Mouse (Mus musculus) liver (tissue): Measurements from ENCODE around the gene Klc4.

Source experiments
- DNase-seq: peaks from one replicate; pipeline ENCODE4 v3.0.0-alpha.2; 2020; ENCODE audit warnings: mixed read lengths

The Klc4 gene

GRCm38 (mm10) chr17:46645561-46646321 lies at the start of gene Klc4, which contains the start of gene Mrpl2:
TSS of gene Klc4 (minus strand) at chr17:46646022.
TSS of gene Mrpl2 (plus strand) at chr17:46646229.
- peak; percentile 98 for DNase-seq

GRCm38 (mm10) chr17:46694517-46695063 lies 48.8 kb upstream of the Klc4 start:
- DNase-seq: no peak

GRCm38 (mm10) chr17:46691390-46691789 lies 45.6 kb upstream of the Klc4 start:
- no peak for DNase-seq

GRCm38 (mm10) chr17:46690665-46691064 lies 44.8 kb upstream of the Klc4 start:
- peak; percentile 62 for DNase-seq

GRCm38 (mm10) chr17:46685913-46686312 lies 40.1 kb upstream of the Klc4 start:
- DNase-seq: no peak

GRCm38 (mm10) chr17:46682654-46683389 lies 37.0 kb upstream of the Klc4 start:
- DNase-seq: no peak

- DNase-seq: no peak
Observed at GRCm38 (mm10) chr17:46681466-46682118, 35.8 kb upstream of the Klc4 start.

GRCm38 (mm10) chr17:46680760-46681373 lies 35.0 kb upstream of the Klc4 start, which contains the start of gene Klhdc3:
TSS of gene Klhdc3 (minus strand) at chr17:46680914.
- peak; percentile 100 for DNase-seq

GRCm38 (mm10) chr17:46679843-46680759 lies 34.3 kb upstream of the Klc4 start:
- DNase-seq: peak; percentile 55

- no peak for DNase-seq
Observed at GRCm38 (mm10) chr17:46678911-46679310, 33.1 kb upstream of the Klc4 start.

GRCm38 (mm10) chr17:46678416-46678815 lies 32.6 kb upstream of the Klc4 start, which contains the start of gene Mea1:
TSS of gene Mea1 (plus strand) at chr17:46678793.
- no peak for DNase-seq

- DNase-seq: no peak
Observed at GRCm38 (mm10) chr17:46674530-46675283, 28.9 kb upstream of the Klc4 start.

GRCm38 (mm10) chr17:46673850-46674529 lies 28.2 kb upstream of the Klc4 start, which contains the start of gene Rrp36:
TSS of gene Rrp36 (minus strand) at chr17:46674352.
- DNase-seq: peak; percentile 91

GRCm38 (mm10) chr17:46669911-46670310 lies 24.1 kb upstream of the Klc4 start:
- DNase-seq: no peak

GRCm38 (mm10) chr17:46667712-46668111 lies 21.9 kb upstream of the Klc4 start:
- DNase-seq: no peak

- no peak for DNase-seq
Observed at GRCm38 (mm10) chr17:46662730-46663129, 16.9 kb upstream of the Klc4 start.

- no peak for DNase-seq
Observed at GRCm38 (mm10) chr17:46661981-46662380, 16.2 kb upstream of the Klc4 start.

GRCm38 (mm10) chr17:46661351-46661750 lies 15.5 kb upstream of the Klc4 start:
- DNase-seq: no peak

GRCm38 (mm10) chr17:46656054-46656453 lies 10.2 kb upstream of the Klc4 start:
- no peak for DNase-seq
